Mouse (Mus musculus) hindbrain, postnatal 0 days (tissue): ENCODE data around the gene Phlpp1. TPM values are rescaled to one million over a fixed set of nuclear protein-coding genes. Genes with fewer than 3 reads are reported as not detected.

ENCODE experiments used
- ATAC-seq: fragments of 200-750 bp; cut with Nextera tagmentation; 2 replicates; pipeline ENCODE4 v1.8.0; 2017; ENCODE audit warnings: mild to moderate bottlenecking, moderate TSS enrichment, moderate library complexity
- DNase-seq: peaks from one replicate; pipeline ENCODE4 v3.0.0-alpha.2; 2015; ENCODE audit warnings: low spot score
- H3K27ac ChIP-seq: fragments of 300-500 bp; sonication (generic); 2 replicates; pipeline ENCODE4 v1.5.1; 2014; ENCODE audit warnings: mild to moderate bottlenecking
- H3K27me3 ChIP-seq: fragments of 300-500 bp; sonication (generic); 2 replicates; pipeline ENCODE4 v1.6.1; 2014; ENCODE audit warnings: low read length, mixed read lengths; ENCODE audit not compliant: insufficient read depth
- H3K36me3 ChIP-seq: fragments of 300-500 bp; sonication (generic); 2 replicates; pipeline ENCODE4 v1.6.1; 2014; ENCODE audit warnings: low read length, mixed read lengths; ENCODE audit not compliant: insufficient read depth
- H3K4me1 ChIP-seq: fragments of 300-500 bp; sonication (generic); 2 replicates; pipeline ENCODE4 v1.6.1; 2014; ENCODE audit warnings: antibody characterized with exemption, low read length, mixed read lengths; ENCODE audit not compliant: insufficient read depth
- H3K4me2 ChIP-seq: fragments of 300-500 bp; sonication (generic); 2 replicates; pipeline ENCODE4 v1.6.1; 2014; ENCODE audit warnings: low read depth, mild to moderate bottlenecking, low read length, moderate library complexity, mixed read lengths
- H3K4me3 ChIP-seq: fragments of 300-500 bp; sonication (generic); 2 replicates; pipeline ENCODE4 v1.5.1; 2014; ENCODE audit warnings: low read length
- H3K9ac ChIP-seq: fragments of 300-500 bp; sonication (generic); replicated peaks from 2 replicates; pipeline ENCODE4 v1.6.1; 2014; ENCODE audit warnings: mild to moderate bottlenecking, low read length, moderate library complexity, mixed read lengths
- H3K9me3 ChIP-seq: fragments of 300-500 bp; sonication (generic); 2 replicates; pipeline ENCODE4 v1.6.1; 2016; ENCODE audit warnings: low read length, mixed read lengths
- CTCF ChIP-seq: IDR thresholded peaks from 2 replicates; pipeline ENCODE4 v1.5.1; 2016; ENCODE audit warnings: antibody characterized with exemption, control low read depth, low read depth
- WGBS: fragments of 180-500 bp; shearing (Covaris S2); extraction: QIAGEN DNeasy Blood & Tissue Kit; methylation state at CpG from one replicate; pipeline ENCODE4 v1.1.7; 2014; 5-methylcytosine and 5-hydroxymethylcytosine counted together
- polyA plus RNA-seq: library from polyadenylated mRNA; unstranded; fragments of >200 nt; fragmentation: Nextera tagmentation; extraction: Ambion mirVana; gene quantifications from 2 replicates; pipeline ENCODE4 v1.2.1, GENCODE M21; 2015
- total RNA-seq: library from RNA; depleted of rRNA; stranded (reverse); fragments of >200 nt; gene quantifications from 2 replicates; pipeline ENCODE4 v1.2.3, GENCODE M21; 2014; rRNA removed

Gene Phlpp1
- total and polyA plus RNA-seq, 2 experiments from 2014 or later, result 6.0 to 38.0 TPM

GRCm38 (mm10) chr1:106428170-106428569 is 256.6 kb downstream of the Phlpp1 start:
- peak; percentile 80 for DNase-seq
- Histone ChIP-seq H3K9me3 (no peaks in the 10 kb centered on the region), H3K9ac (no peak overlapping the region), H3K4me1 (no peaks in the 10 kb centered on the region; the same call in 1 of the 2 replicates), H3K4me2 (peak overlapping the region; percentile 34), H3K27me3 (no peaks in the 10 kb centered on the region), H3K27ac (no peak overlapping the region), H3K4me3 (no peak overlapping the region), H3K36me3 (no peaks in the 10 kb centered on the region)
- no peak for TF ChIP-seq CTCF
- 28% methylated on average over 8 of the region's 8 CpGs for WGBS
- ATAC-seq, result peak; percentile 91

- 40% methylated on average over 4 of the region's 4 CpGs for WGBS
- Histone ChIP-seq H3K36me3 (no peaks in the 10 kb centered on the region), H3K9me3 (no peaks in the 10 kb centered on the region), H3K4me1 (no peaks in the 10 kb centered on the region; the same call in 1 of the 2 replicates), H3K4me3 (no peak overlapping the region), H3K27ac (no peak overlapping the region), H3K4me2 (peak overlapping the region; percentile 34; the same call in 1 of the 2 replicates), H3K9ac (no peak overlapping the region), H3K27me3 (no peaks in the 10 kb centered on the region)
- no peak for TF ChIP-seq CTCF
- DNase-seq (peak; percentile 30), ATAC-seq (peak; percentile 56)
Observed at GRCm38 (mm10) chr1:106428580-106428979, 257.0 kb downstream of the Phlpp1 start.

GRCm38 (mm10) chr1:106433580-106433979 is 262.0 kb downstream of the Phlpp1 start:
- TF ChIP-seq CTCF, result no peak
- Histone ChIP-seq H3K4me3 (no peak overlapping the region), H3K9me3 (no peaks in the 10 kb centered on the region), H3K27me3 (no peaks in the 10 kb centered on the region), H3K27ac (no peak overlapping the region), H3K36me3 (no peaks in the 10 kb centered on the region), H3K9ac (no peak overlapping the region), H3K4me1 (no peaks in the 10 kb centered on the region), H3K4me2 (no peak overlapping the region)
- WGBS, result 57% methylated on average over 2 of the region's 2 CpGs
- no peak for ATAC-seq
- no peak for DNase-seq

Other genes starting within 250 kb of the Phlpp1 start
- 14.3 and 17.0 TPM in 2 replicates for gene Zcchc2, start 181.3 kb upstream of the Phlpp1 start, total RNA-seq
- gene Zcchc2, start 181.3 kb upstream of the Phlpp1 start, polyA plus RNA-seq, result 2.3 TPM in 2 replicates